Mouse (Mus musculus) heart, postnatal 36 days (tissue): ENCODE measurements around the gene 1700013G24Rik. TPM values are rescaled to one million over a fixed set of nuclear protein-coding genes. Genes with fewer than 3 reads are reported as not detected.

Source experiments
- DNase-seq, 2 experiments: peaks; one replicate each; pipeline ENCODE4 v3.0.0; 2021 to 2022
- intact Hi-C: fragments of 180-260 bp; cut with DNase I; formaldehyde crosslinking; loops from one replicate; pipeline ENCODE4 v1.15.1; 2025
- total RNA-seq, 2 experiments: library from RNA; stranded (reverse); gene quantifications; 2 replicates each; pipeline ENCODE4 v1.2.3; 2021

Gene 1700013G24Rik
- total RNA-seq, 2 experiments from 2014 or later = not detected

- intact Hi-C loops = loop anchor here (2.0 to 10.0 kb wide), 2 partner anchors 17 to 1343 kb away; partner anchors contain the start of gene Id3
- DNase-seq = no peak
Measured at GRCm38 (mm10) chr4:137488038-137488437, 35.0 kb downstream of the 1700013G24Rik start.

- intact Hi-C loops = loop anchor here (1.0 to 10.0 kb wide), 3 partner anchors 18 to 1344 kb away; partner anchors contain the start of gene Id3
- DNase-seq = peak; percentile 68 to 82
Measured at GRCm38 (mm10) chr4:137488571-137489303, 35.7 kb downstream of the 1700013G24Rik start.

GRCm38 (mm10) chr4:137489996-137490395 lies 36.9 kb downstream of the 1700013G24Rik start:
- peak in 1 of 2 experiments; percentile 65 for DNase-seq
- intact Hi-C loops = loop anchor here (1.0 to 10.0 kb wide), 3 partner anchors 19 to 1345 kb away; partner anchors contain the start of gene Id3

GRCm38 (mm10) chr4:137492563-137492962 lies 39.5 kb downstream of the 1700013G24Rik start:
- no peak for DNase-seq
- intact Hi-C loops = no loop called here

- intact Hi-C loops = no loop called here
- DNase-seq = no peak
Measured at GRCm38 (mm10) chr4:137493187-137493586, 40.1 kb downstream of the 1700013G24Rik start.

DNA sequence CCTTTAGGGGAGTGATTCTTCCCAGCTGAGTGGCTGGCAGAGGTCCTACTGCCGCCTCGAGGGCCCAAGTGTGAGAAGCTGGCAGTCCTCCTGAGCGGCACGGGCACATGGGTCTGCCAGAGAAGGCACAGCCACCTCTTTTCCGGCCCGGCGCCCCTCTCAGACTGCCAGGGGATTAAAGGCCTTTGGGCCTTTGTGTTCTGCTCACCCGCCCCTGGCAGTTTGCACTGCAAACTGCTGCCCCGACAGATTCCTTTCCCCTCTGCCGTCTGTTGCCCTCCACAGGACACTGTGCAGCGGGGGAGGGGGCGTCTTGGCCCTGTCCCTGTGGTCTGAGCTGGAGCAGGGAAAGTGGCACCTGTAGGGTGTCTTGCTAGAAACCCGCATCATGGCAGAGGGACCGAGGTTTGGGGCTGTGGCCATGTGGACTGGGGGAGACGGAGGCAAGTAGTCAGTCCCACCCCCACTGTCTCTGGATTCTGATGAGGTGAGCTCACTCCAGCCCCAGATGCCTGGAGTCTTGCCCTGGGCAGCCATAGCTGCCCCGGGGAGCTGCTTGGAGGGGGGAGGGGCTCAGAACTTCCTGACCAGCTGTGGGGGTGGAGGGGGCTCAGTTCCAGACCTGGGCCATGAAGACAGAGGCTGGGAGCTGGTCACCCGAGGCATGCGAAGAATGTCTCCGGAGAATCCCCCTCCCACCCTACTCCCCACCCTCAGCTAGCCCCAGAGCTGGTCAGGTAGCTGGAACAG lies 41.8 kb downstream of the 1700013G24Rik start:
- intact Hi-C loops = no loop called here
- peak; percentile 57 to 72 for DNase-seq

DNA sequence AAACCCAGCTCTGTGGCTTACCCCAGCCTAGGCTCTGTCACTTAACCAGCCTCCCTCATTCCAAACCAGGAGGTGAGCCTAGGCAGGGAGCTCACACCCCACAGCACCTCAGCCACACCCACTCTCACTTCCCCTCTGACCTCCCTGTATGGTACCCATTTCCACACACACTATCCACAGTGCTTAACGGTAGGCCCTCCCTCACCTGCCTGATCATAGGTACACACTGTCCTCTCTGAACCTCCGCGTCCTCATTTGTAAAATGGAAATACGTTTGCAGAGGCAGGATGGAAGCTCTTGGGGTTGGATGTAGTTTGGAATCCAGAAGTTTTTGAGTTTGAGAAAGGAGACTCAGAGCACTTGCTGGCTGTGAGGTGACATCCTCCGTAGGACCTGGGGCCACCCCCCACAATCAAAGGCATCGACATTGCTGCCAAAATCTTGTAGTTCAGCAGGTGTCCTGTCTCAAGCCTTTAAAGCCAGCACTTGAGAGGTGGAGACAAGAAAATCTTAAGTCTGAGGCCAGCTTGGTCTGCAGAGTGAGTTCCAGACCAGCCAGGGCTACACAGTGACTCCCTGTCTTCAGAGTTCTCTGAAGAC lies 42.5 kb downstream of the 1700013G24Rik start:
- intact Hi-C loops = no loop called here
- peak in 1 of 2 experiments; percentile 29 for DNase-seq

DNA sequence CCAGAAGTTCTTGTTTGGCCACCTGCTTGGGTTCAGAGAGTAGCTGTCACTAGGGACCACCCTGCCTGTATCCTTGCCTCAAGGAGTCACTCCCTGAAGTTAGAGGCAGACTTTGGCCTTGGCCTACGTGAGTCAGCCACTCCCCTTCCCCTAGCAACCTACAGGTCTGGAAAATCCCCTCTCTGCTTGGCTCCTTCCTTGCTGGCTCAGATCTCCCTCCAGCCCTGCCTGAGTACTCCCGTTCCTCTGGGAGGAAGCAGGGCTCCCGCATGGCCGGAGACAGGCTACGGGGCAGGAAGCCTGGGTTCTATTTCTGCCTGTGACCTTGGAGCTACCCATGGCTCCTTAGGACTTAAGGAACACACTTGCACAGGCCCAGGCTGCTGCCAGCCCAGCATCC lies 44.3 kb downstream of the 1700013G24Rik start:
- intact Hi-C loops = no loop called here
- peak; percentile 59 to 64 for DNase-seq

DNA sequence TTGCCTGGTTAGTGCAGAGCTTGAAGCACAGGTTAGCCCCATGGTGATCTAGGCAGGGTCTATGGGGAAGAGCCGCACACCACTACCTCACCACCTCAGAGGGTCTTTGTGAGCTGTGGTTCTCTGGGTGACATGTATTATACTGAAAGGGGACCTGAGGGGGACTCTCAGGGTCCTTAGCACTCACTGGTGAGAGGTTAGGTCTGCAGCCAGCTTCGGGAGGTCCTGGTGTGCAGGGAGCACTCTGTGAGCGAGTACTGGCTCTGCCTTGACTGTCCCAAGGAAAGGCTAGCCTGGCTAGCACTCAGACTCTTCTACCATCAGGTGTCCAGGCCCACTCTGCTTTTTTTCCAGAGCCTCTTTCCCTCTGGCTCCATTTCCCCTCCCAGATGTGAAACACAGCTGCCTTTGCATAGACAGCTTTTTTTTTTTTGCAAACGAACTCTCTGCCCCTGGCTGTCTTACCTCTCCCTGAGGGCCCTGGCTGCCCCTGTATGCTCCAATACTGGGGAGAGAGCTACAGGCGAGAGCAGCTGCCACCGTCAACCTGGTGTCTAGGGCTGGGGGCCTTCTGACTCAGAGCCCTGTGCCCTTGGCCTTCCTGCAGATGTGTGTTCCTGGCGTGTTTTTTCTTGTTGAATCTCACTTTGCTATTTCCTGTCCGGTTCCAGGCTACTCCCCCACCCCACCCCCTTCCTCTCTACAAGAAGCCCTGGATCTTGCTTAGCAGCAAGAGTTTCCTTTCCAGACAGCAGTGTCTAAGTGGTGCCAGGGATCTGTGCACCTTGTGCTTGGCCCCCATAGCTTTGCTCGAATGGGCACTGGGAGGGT lies 45.0 kb downstream of the 1700013G24Rik start:
- intact Hi-C loops = loop anchor here (2.0 kb wide), 1 partner anchor 13 kb away; no protein-coding TSS in a partner anchor
- peak; percentile 60 to 66 for DNase-seq

DNA sequence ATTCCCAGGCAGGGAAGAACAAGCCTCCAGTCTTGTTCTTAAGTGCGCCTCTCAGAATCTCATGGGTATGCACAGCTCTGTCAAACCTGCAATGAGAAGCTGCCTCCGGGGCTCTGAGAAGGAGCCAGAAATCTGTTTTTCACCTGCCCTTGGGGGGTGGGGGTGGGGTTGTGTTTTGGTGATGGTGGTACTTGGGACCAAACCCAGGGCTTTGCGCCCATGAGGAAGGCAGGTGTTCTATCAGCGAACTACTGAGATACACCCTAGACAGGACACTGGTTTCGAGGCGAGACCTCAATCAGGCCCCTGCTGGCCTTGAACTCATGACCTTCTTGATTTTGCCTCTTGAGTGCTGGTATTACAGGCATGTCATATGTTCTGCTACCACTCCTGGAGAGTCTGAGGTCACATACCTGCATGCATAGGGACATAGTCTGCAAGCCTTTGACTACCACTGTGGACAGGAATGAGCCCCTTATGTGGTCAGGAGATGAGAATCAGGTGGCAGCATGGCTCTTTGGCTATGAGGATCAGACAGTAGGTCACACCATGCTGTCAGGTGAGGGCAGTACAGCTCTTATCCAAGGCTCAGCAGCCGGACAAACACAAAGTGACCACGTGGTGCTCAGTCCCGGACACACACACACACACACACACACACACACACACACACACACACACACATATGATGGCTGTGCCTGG lies 45.9 kb downstream of the 1700013G24Rik start:
- DNase-seq = peak in 1 of 2 experiments; percentile 25
- intact Hi-C loops = loop anchor here (2.0 kb wide), 1 partner anchor 14 kb away; no protein-coding TSS in a partner anchor

DNA sequence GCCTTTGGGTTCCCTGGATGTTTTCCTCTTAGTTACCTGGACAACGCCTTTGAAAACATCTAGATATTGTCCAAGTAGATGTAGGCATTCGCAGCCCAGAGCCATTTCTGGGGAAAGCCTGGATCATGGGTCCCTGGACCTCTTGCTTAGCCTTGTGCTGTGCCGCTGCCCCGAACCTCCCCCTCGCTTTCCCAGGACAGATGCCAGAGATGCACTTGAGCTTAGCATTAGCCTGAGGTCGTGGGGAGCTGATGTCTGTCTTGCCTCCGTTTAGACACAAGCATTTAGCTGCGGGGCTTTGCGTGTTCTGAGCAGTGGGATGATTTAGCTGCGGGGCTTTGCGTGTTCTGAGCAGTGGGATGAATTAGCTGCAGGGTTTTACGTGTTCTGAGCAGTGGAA lies 47.1 kb downstream of the 1700013G24Rik start:
- peak in 1 of 2 experiments; percentile 37 for DNase-seq
- intact Hi-C loops = loop anchor here (5.0 kb wide), 2 partner anchors 33 to 53 kb away; partner anchors contain the start of gene Hspg2

GRCm38 (mm10) chr4:137500953-137501352 lies 47.9 kb downstream of the 1700013G24Rik start:
- DNase-seq = peak in 1 of 2 experiments; percentile 42
- intact Hi-C loops = loop anchor here (5.0 kb wide), 2 partner anchors 34 to 54 kb away; partner anchors contain the start of gene Hspg2

DNA sequence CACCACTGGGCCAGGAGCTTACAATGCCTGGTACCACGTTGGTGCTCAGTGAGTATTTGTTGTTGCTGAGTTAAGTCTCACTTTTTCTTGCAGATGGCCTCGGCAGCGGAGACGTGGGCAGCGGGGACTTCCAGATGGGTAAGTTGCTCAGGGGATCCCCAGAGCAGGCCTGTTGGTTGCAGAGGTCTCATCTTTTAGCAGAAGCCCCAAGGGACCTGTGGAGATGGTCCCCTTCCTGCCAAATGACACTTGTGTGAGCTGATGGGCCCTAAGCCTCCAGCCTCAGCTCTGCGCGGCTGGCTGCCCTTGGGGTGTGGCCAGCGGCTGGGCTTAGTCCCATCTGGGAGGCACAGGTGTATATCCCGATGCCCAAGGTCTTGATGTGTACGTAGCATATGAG lies 49.1 kb downstream of the 1700013G24Rik start:
- intact Hi-C loops = loop anchor here (5.0 kb wide), 2 partner anchors 35 to 55 kb away; partner anchors contain the start of gene Hspg2
- DNase-seq = no peak

- DNase-seq = peak in 1 of 2 experiments; percentile 49
- intact Hi-C loops = loop anchor here (5.0 kb wide), 2 partner anchors 36 to 56 kb away; partner anchors contain the start of gene Hspg2
Measured at GRCm38 (mm10) chr4:137502801-137503200, 49.7 kb downstream of the 1700013G24Rik start.

DNA sequence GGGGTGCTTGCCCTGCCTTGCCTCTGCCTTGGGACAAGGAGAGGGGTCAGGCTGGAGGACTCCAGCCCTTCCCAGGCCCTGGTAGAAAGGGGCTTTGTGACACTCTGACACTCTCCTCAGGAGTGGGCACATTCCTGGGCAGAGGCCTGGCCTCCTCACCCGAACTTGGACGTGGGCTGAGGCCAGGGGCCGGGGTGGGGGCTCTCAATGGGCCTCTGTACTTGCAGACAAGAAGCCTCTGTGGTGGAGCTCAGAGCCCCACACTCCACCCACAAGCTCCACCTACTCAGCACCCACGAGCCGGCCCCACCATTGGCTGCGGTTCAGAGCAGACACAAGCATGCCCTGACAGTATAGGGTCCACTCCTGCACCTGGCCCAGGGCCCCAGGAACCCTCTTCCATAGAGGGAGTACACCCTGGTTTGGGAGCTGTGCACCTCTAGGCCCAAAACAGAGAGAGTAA lies 50.5 kb downstream of the 1700013G24Rik start:
- intact Hi-C loops = loop anchor here (5.0 kb wide), 2 partner anchors 36 to 56 kb away; partner anchors contain the start of gene Hspg2
- no peak for DNase-seq
